Mouse (Mus musculus): ENCODE results near the gene Add2.

- TF ChIP-seq CTCF (IDR thresholded peaks at IDR 0.05; ENCODE audit: extremely low read depth, insufficient read depth, insufficient read length, insufficient replicate concordance) = no peak
- no peak for TF ChIP-seq POLR2A (IDR thresholded peaks at IDR 0.05; ENCODE audit: low read depth, low read length)
Observed at GRCm38 (mm10) chr6:86062226-86062625, 33.7 kb downstream of the Add2 start.
